Mouse (Mus musculus): Measurements from ENCODE around the gene Eif2b2.

DNA sequence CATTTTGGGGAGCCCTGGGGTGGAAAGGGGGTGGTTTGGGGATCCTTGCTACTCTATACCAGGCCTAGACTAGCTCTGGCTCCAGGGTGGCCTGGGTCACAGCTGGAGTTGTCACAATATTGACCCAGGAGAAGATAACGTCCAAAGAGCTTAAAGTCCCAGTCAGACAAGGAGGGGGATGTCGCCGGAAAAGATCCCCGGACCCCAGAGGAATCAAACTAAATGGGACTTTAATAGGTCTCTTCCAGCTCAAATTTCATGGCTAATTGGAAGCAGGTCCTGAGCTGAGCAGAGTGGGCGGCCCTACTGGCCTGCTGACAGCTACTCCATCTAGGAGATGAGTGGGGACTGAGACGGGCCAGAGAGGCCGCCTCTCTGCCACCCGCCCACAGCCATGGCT is 21.3 kb upstream of the Eif2b2 start:
- TF ChIP-seq CTCF (IDR thresholded peaks at IDR 0.05) (no peak), EP300 (IDR thresholded peaks at IDR 0.05) (no peak)

Data from lung, postnatal 0 days (tissue).